Mouse (Mus musculus): ENCODE measurements around the gene Fgfr2. TPM values are rescaled to one million over a fixed set of nuclear protein-coding genes. Genes with fewer than 3 reads are reported as not detected.

The Fgfr2 gene
- polyA plus RNA-seq, 1 experiment: 59.9 TPM

- Histone ChIP-seq H3K4me3 (ENCODE audit: insufficient read depth, low read length) (peak within 1 kb of the TSS; percentile 97), H3K27ac (ENCODE audit: insufficient read depth, low read length) (no peak within 1 kb of the TSS; the same call in 1 of the 2 replicates), H3K4me1 (ENCODE audit: control insufficient read depth, insufficient read depth, low read length) (peaks cover 6% of the 10 kb centered on the region; the same call in 1 of the 2 replicates)
- no peak for TF ChIP-seq CTCF (IDR thresholded peaks at IDR 0.05; ENCODE audit: borderline replicate concordance, insufficient read depth, low read length)
- peak; percentile 85 for TF ChIP-seq POLR2A (IDR thresholded peaks at IDR 0.05; ENCODE audit: low read depth, low read length)
Observed at GRCm38 (mm10) chr7:130865613-130866591, 2257.2 kb downstream of the Fgfr2 start, which contains the start of gene Plekha1. Gene Plekha1 (plus strand): TSS chr7:130865756.

DNA sequence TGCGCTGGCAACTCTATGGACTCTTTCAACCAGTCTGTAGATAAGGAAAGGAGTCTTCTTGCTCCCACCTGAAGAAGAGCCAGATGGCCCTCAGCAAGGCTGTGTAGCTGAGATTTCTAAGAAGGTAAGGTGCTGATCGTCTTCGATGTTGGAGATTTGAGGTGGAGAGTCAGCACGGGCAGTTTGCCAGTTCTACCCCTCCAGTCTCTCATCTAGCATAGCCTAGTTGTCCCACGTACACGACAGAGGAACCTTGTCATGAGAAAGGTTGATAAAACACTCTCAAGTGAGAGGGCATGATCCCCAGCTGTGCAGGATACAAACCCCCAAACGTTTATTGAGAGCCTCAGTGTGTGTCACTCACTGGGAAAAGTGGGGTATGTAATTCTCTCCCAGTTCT lies 2258.4 kb downstream of the Fgfr2 start:
- H3K27ac ChIP-seq (ENCODE audit: insufficient read depth, low read length): no peak overlapping the region
- no peak for TF ChIP-seq POLR2A (IDR thresholded peaks at IDR 0.05; ENCODE audit: low read depth, low read length)
- TF ChIP-seq CTCF (IDR thresholded peaks at IDR 0.05; ENCODE audit: borderline replicate concordance, insufficient read depth, low read length): no peak
- no peak overlapping the region for H3K4me3 ChIP-seq (ENCODE audit: insufficient read depth, low read length)
- peaks cover 9% of the 10 kb centered on the region; the same call in 1 of the 2 replicates for H3K4me1 ChIP-seq (ENCODE audit: control insufficient read depth, insufficient read depth, low read length)

- no peak overlapping the region for H3K27ac ChIP-seq (ENCODE audit: insufficient read depth, low read length)
- H3K4me1 ChIP-seq (ENCODE audit: control insufficient read depth, insufficient read depth, low read length): peaks cover 9% of the 10 kb centered on the region; the same call in 1 of the 2 replicates
- no peak for TF ChIP-seq CTCF (IDR thresholded peaks at IDR 0.05; ENCODE audit: borderline replicate concordance, insufficient read depth, low read length)
- no peak for TF ChIP-seq POLR2A (IDR thresholded peaks at IDR 0.05; ENCODE audit: low read depth, low read length)
- no peak overlapping the region for H3K4me3 ChIP-seq (ENCODE audit: insufficient read depth, low read length)
Observed at GRCm38 (mm10) chr7:130862501-130862900, 2260.6 kb downstream of the Fgfr2 start.

DNA sequence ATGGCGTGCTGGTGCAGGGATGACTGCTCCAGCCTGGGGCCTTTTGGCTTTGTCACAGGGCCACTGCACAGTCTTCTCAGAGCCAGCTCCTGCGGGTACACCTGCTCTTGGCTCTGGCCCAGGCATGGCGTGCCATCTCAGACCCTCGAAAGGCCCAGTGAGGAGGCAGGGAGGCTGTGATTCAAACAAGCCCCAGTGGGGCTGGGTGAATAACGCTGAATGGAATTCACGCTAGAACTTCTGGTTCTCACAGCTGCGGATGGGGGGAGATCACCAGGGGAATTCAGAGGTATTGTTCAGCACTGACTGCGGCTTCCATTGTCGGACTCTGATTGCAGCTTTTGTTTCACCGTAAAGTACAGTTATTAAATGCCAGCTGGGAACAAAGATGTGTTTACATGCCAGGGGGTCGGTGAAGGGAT lies 2262.4 kb downstream of the Fgfr2 start:
- Histone ChIP-seq H3K4me1 (ENCODE audit: control insufficient read depth, insufficient read depth, low read length) (peaks cover 9% of the 10 kb centered on the region; the same call in 1 of the 2 replicates), H3K4me3 (ENCODE audit: insufficient read depth, low read length) (no peak overlapping the region), H3K27ac (ENCODE audit: insufficient read depth, low read length) (peak overlapping the region; percentile 45; the same call in 1 of the 2 replicates)
- TF ChIP-seq POLR2A (IDR thresholded peaks at IDR 0.05; ENCODE audit: low read depth, low read length): no peak
- TF ChIP-seq CTCF (IDR thresholded peaks at IDR 0.05; ENCODE audit: borderline replicate concordance, insufficient read depth, low read length): no peak

- peaks cover 9% of the 10 kb centered on the region; the same call in 1 of the 2 replicates for H3K4me1 ChIP-seq (ENCODE audit: control insufficient read depth, insufficient read depth, low read length)
- TF ChIP-seq CTCF (IDR thresholded peaks at IDR 0.05; ENCODE audit: borderline replicate concordance, insufficient read depth, low read length): no peak
- TF ChIP-seq POLR2A (IDR thresholded peaks at IDR 0.05; ENCODE audit: low read depth, low read length): no peak
- H3K4me3 ChIP-seq (ENCODE audit: insufficient read depth, low read length): no peak overlapping the region
- no peak overlapping the region for H3K27ac ChIP-seq (ENCODE audit: insufficient read depth, low read length)
Observed at GRCm38 (mm10) chr7:130859926-130860325, 2263.2 kb downstream of the Fgfr2 start.

GRCm38 (mm10) chr7:130857973-130858372 lies 2265.2 kb downstream of the Fgfr2 start:
- H3K4me1 ChIP-seq (ENCODE audit: control insufficient read depth, insufficient read depth, low read length): peaks cover 9% of the 10 kb centered on the region; the same call in 1 of the 2 replicates
- TF ChIP-seq POLR2A (IDR thresholded peaks at IDR 0.05; ENCODE audit: low read depth, low read length) (no peak), CTCF (IDR thresholded peaks at IDR 0.05; ENCODE audit: borderline replicate concordance, insufficient read depth, low read length) (no peak)
- H3K4me3 ChIP-seq (ENCODE audit: insufficient read depth, low read length): no peak overlapping the region
- no peak overlapping the region for H3K27ac ChIP-seq (ENCODE audit: insufficient read depth, low read length)

- Histone ChIP-seq H3K27ac (ENCODE audit: insufficient read depth, low read length) (no peak overlapping the region), H3K4me3 (ENCODE audit: insufficient read depth, low read length) (no peak overlapping the region), H3K4me1 (ENCODE audit: control insufficient read depth, insufficient read depth, low read length) (peaks cover 3% of the 10 kb centered on the region; the same call in 1 of the 2 replicates)
- TF ChIP-seq POLR2A (IDR thresholded peaks at IDR 0.05; ENCODE audit: low read depth, low read length) (no peak), CTCF (IDR thresholded peaks at IDR 0.05; ENCODE audit: borderline replicate concordance, insufficient read depth, low read length) (no peak)
Observed at GRCm38 (mm10) chr7:130855681-130856080, 2267.5 kb downstream of the Fgfr2 start.

- TF ChIP-seq CTCF (IDR thresholded peaks at IDR 0.05; ENCODE audit: borderline replicate concordance, insufficient read depth, low read length) (no peak), POLR2A (IDR thresholded peaks at IDR 0.05; ENCODE audit: low read depth, low read length) (no peak)
- H3K4me3 ChIP-seq (ENCODE audit: insufficient read depth, low read length): no peak overlapping the region
- H3K4me1 ChIP-seq (ENCODE audit: control insufficient read depth, insufficient read depth, low read length): no peaks in the 10 kb centered on the region
- H3K27ac ChIP-seq (ENCODE audit: insufficient read depth, low read length): no peak overlapping the region
Observed at GRCm38 (mm10) chr7:130854684-130855292, 2268.4 kb downstream of the Fgfr2 start.

DNA sequence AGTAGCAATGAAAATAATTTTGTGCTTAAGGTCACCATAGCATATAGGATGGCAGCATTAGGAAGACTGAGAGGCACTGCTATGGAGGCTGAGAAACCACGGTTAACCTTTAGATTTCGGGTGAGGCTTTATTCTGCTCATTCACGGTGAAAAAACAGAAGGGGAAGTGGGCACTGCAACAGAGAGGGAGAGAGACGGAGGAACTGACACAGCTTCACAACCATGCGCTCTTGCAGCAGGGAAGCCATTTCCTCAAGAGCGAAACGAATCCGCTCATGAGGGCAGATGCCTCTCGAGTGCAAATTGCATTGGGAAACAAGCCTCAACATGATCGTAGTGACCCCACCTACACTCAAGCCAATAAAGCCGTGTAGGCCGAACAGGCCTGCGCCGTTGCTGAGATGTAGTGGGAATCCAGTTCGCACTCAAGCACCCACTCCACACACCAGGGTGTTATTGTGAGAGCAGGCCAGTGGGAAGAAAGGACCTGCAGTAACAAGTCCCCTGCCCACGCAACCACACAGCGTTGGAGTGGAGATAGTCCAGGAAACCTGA lies 2275.9 kb downstream of the Fgfr2 start:
- TF ChIP-seq POLR2A (IDR thresholded peaks at IDR 0.05; ENCODE audit: low read depth, low read length): no peak
- TF ChIP-seq CTCF (IDR thresholded peaks at IDR 0.05; ENCODE audit: borderline replicate concordance, insufficient read depth, low read length): no peak
- H3K4me1 ChIP-seq (ENCODE audit: control insufficient read depth, insufficient read depth, low read length): no peaks in the 10 kb centered on the region
- no peak overlapping the region for H3K27ac ChIP-seq (ENCODE audit: insufficient read depth, low read length)
- H3K4me3 ChIP-seq (ENCODE audit: insufficient read depth, low read length): no peak overlapping the region
